Mouse (Mus musculus) c-Kit-positive CD71-negative TER-119-negative erythroid progenitor cells, embryonic 14.5 days (primary cell): ENCODE measurements at regions not wholly inside any gene's neighbourhood (a gene's known extent, or its start where the extent isn't known, plus 50 kb on each side); places are given as distances from the start of the nearest gene placed in this dataset.
A peak's percentile ranks its signal among the peaks of the same experiment; 100 is the strongest.

Experiments used
- DNase-seq: peaks from one replicate; pipeline ENCODE4 v3.0.0-alpha.2; 2013; ENCODE audit warnings: low read depth

DNA sequence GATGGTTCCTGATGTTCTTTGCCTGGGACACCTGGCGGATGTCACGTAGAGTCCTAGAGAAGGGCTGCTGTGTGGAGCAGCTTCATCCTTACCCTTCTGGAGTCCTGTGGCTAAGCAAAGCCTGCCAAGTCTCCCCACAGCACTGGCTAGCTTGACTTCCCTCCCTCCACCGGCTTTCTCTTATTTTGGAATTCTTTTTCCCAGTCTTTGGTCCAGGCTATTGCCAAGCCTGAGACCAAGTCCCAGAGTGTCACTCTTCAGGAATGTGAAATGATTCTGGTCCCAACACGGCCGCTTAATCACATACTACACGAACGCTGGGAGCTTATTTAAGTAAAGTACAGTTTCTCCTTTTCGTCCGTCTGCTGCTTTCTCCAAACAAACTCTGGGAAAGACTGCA is 146.4 kb downstream of the Fndc1 start:
- no peak for DNase-seq

DNA sequence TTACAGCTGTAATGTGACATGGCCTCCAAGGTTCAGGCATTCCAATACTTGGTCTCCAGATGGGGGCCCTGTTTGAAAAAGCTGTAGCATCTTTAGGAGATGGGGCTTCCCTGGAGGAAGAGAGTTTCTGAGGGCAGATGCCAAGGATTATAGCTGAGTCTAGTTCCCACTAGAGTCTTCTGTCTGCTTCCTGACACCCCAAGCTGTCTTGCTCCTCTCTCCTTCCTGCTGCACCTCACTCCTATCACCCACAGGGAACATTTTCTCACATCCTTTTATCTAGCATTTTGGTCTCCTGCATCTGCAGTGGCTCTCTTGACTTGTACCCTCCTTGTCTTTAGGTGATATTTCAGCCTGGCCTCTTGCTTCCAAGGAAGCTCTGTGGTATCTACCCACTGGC is 147.3 kb downstream of the Fndc1 start:
- no peak for DNase-seq

DNA sequence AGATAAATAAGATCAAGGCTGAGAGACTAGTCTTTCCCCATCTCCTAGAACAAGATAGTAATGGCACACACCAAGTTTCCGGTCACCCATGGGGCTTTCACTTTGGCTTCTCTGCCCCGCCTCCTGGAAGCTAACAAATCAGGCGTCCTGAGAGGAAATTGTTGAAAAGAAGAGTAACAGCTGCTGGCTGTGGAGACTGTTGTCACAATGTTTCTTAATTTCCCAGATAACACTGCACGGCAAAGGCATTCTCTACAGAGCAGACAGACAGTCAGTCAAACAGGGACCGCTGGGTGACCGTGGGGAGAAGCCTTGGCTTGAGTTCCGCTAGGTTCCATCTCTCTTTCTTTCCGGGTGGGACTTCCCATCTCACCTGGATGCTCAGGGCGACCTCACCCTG is 148.2 kb downstream of the Fndc1 start:
- no peak for DNase-seq

DNA sequence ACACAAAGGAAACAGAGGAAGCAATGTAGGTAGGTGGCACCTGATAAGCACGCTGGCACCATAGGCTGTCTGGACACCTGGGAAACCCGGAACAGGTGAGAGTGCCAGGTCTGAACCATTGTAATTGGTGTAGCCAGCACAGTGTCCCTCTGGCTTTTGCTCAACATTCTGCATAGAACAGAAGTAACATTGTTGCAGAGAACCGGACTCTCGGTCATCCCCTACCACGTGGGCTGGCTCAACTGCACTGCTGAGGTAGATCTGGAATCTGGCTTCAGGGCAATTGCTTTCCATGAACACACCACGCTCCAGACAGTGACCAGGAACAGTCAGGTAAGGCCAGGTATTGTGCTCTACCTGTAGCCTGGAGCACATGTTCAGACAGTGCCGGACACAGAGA is 149.3 kb downstream of the Fndc1 start:
- no peak for DNase-seq

DNA sequence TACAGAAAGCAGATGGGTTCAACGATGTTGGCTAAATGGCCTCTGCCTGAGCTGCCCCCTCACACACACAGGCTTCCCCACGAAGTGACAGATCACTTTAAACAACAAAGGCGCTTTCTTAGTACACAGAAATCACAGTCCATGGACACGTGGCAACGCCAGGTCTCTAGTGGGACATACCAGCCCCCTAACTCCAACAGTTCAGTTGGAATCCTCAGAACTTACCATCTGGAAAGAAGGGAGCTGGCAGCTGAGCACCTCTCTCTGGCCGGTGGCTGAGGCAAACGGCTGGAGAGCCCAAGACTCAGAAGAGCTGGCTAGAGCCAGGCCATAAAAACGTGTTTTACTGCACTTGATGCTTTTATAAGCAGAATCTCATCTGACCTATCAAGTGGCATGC is 149.8 kb downstream of the Fndc1 start:
- DNase-seq = no peak

DNA sequence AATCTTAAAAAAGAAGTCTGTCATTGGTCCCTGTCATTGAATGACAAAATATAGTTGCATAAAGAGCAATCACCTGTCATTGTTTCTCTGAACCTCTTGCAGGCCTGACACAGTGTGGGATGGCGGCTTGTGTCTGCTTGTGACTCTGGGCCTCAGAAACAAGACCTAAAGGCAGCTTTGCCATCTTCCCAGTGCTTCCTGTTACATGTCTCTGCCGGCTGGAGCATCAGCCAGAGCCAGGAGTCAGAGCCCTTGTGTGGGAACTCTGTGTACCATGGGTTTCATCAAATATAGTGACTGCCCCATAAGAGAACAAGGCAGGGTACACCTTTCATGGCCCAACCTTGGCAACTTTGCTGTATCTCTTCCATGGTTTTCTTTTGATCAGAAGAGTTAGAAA is 150.3 kb downstream of the Fndc1 start:
- DNase-seq = no peak

GRCm38 (mm10) chr17:7674511-7674910 is 152.6 kb downstream of the Fndc1 start:
- no peak for DNase-seq

- DNase-seq = no peak
Observed at GRCm38 (mm10) chr17:7667826-7668225, 159.3 kb downstream of the Fndc1 start.

DNA sequence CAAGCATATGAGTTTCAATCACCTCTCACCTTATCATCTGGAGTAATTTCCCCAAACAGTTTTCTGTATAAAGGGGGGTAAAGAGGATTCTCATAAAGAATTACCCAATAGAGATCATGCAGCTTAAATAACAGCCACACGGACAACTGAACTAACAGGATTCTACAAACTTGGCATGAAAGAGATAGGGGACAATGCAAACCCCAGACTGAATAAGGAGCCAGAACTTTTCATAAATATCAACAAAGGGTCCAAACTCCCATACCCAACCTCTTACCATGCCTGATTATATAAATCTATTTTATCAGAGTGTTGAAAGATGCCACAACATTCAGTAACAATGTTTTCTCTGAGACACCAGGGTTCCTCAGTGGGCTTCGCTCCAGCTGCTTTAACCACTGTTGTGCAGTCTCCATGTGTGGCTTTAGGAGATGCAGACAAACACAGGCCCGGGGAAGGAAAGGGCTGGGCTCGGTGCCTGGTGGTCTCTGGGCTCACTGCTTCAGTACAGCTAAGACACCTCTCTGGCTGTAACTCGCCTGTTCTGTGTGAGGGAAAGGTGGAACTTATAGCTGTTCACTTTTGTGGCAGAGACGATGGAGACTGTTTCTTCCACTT is 160.2 kb downstream of the Fndc1 start:
- DNase-seq = no peak

- no peak for DNase-seq
Observed at GRCm38 (mm10) chr17:7666207-7666606, 160.9 kb downstream of the Fndc1 start.

GRCm38 (mm10) chr17:7665686-7666085 is 161.4 kb downstream of the Fndc1 start:
- no peak for DNase-seq

GRCm38 (mm10) chr17:7663896-7664880 is 162.9 kb downstream of the Fndc1 start:
- DNase-seq = no peak

DNA sequence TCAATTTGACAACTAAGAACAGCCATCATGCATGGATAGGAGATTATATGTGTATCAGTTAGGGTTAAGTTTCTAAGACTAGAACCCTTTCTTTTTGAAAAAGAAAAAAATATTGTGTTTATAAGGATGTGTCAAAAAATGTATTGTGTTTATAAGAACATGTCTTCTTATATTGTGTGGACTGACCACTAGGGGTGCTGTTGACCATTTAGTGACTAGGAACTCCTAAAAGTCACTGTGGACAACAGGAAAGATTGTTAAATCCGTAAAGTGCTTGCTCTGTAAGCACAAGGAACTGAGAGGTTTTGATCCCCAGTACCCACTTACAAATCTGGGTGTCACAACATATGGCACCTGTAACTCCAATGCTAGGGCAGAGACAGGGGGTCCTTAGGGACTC is 170.6 kb downstream of the Fndc1 start:
- DNase-seq = peak; percentile 13

- no peak for DNase-seq
Observed at GRCm38 (mm10) chr17:7655966-7656365, 171.1 kb downstream of the Fndc1 start.

- no peak for DNase-seq
Observed at GRCm38 (mm10) chr17:7654064-7654564, 173.0 kb downstream of the Fndc1 start.

- no peak for DNase-seq
Observed at GRCm38 (mm10) chr17:7652037-7652436, 175.1 kb downstream of the Fndc1 start.

DNA sequence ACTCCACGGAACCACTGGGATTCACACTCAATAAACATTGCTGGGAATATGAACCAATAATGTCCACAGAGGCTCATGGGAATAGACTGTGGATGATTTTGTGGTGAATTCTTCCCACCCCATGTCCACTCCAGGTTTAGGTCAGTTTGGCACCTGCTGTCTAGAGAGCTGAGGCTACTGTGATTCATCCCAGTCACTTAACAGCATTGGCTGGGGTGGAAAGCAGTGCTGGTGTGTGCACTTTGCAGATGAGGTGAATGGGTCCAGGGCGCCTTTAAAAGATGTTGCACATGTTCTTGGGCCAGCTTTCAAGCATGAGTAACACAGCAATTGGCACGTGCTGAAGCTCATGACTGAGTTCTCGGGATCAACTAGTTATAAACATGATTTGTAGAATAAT is 176.7 kb downstream of the Fndc1 start:
- no peak for DNase-seq

- no peak for DNase-seq
Observed at GRCm38 (mm10) chr17:7644857-7645481, 182.1 kb downstream of the Fndc1 start.

- no peak for DNase-seq
Observed at GRCm38 (mm10) chr17:7643640-7644039, 183.5 kb downstream of the Fndc1 start.

GRCm38 (mm10) chr17:7642442-7642887 is 184.6 kb downstream of the Fndc1 start:
- no peak for DNase-seq

- DNase-seq = no peak
Observed at GRCm38 (mm10) chr17:7634291-7634664, 192.8 kb downstream of the Fndc1 start.

- no peak for DNase-seq
Observed at GRCm38 (mm10) chr17:7633382-7634290, 193.5 kb downstream of the Fndc1 start.
